Mouse (Mus musculus) brain, embryonic 14.5 days (tissue): ENCODE measurements around the gene Exosc3.

Experiments used
- CTCF ChIP-seq: fragments of 200-500 bp; IDR thresholded peaks from 2 replicates; pipeline ENCODE4 v1.5.1; 2012; ENCODE audit warnings: inconsistent platforms, mild to moderate bottlenecking, moderate library complexity, borderline replicate concordance; ENCODE audit not compliant: insufficient read depth, insufficient read length; ENCODE audit errors: extremely low read depth
- POLR2A ChIP-seq: fragments of 200-500 bp; IDR thresholded peaks from 2 replicates; pipeline ENCODE4 v1.6.1; 2012; ENCODE audit warnings: mild to moderate bottlenecking, inconsistent platforms, borderline replicate concordance; ENCODE audit not compliant: poor library complexity, insufficient read depth, insufficient read length, severe bottlenecking; ENCODE audit errors: extremely low read depth

- TF ChIP-seq POLR2A (no peak), CTCF (no peak)
Measured at GRCm38 (mm10) chr4:45331139-45331538, 11.4 kb downstream of the Exosc3 start.
